Mouse (Mus musculus) hindbrain, embryonic 16.5 days (tissue): Measurements from ENCODE around the gene Nudt17. TPM values are rescaled to one million over a fixed set of nuclear protein-coding genes. Genes with fewer than 3 reads are reported as not detected.

Experiments
- ATAC-seq: fragments of 200-750 bp; cut with Nextera tagmentation; 2 replicates; pipeline ENCODE4 v1.8.0; 2017; ENCODE audit warnings: moderate TSS enrichment, moderate library complexity
- H3K27ac ChIP-seq: fragments of 300-500 bp; sonication (generic); 2 replicates; pipeline ENCODE4 v1.5.1; 2014; ENCODE audit warnings: low read depth, mild to moderate bottlenecking, control low read depth, low read length, moderate library complexity
- H3K27me3 ChIP-seq: fragments of 300-500 bp; sonication (generic); replicated peaks from 2 replicates; pipeline ENCODE4 v1.6.1; 2014; ENCODE audit warnings: low read length; ENCODE audit not compliant: control insufficient read depth, insufficient read depth
- H3K36me3 ChIP-seq: fragments of 300-500 bp; sonication (generic); 2 replicates; pipeline ENCODE4 v1.6.1; 2014; ENCODE audit warnings: mild to moderate bottlenecking, low read length, moderate library complexity, mixed read lengths; ENCODE audit not compliant: control insufficient read depth, insufficient read depth
- H3K4me1 ChIP-seq: fragments of 300-500 bp; sonication (generic); 2 replicates; pipeline ENCODE4 v1.6.1; 2014; ENCODE audit warnings: low read depth, low read length; ENCODE audit not compliant: control insufficient read depth, insufficient read depth
- H3K4me2 ChIP-seq: fragments of 300-500 bp; sonication (generic); 2 replicates; pipeline ENCODE4 v1.6.1; 2014; ENCODE audit warnings: mild to moderate bottlenecking, low read length, control low read depth, moderate library complexity
- H3K4me3 ChIP-seq: fragments of 300-500 bp; sonication (generic); 2 replicates; pipeline ENCODE4 v1.5.1; 2014; ENCODE audit warnings: mild to moderate bottlenecking, low read length, control low read depth, moderate library complexity
- H3K9ac ChIP-seq: fragments of 300-500 bp; sonication (generic); 2 replicates; pipeline ENCODE4 v1.6.1; 2014; ENCODE audit warnings: low read depth, mild to moderate bottlenecking, control low read depth, low read length, moderate library complexity
- H3K9me3 ChIP-seq: fragments of 300-500 bp; sonication (generic); 2 replicates; pipeline ENCODE4 v1.6.1; 2014; ENCODE audit warnings: mild to moderate bottlenecking, low read length, moderate library complexity; ENCODE audit not compliant: control insufficient read depth
- WGBS: fragments of 180-500 bp; shearing (Covaris S2); extraction: QIAGEN DNeasy Blood & Tissue Kit; methylation state at CpG from one replicate; pipeline ENCODE4 v1.1.7; 2014; 5-methylcytosine and 5-hydroxymethylcytosine counted together
- polyA plus RNA-seq: library from polyadenylated mRNA; unstranded; fragments of >200 nt; fragmentation: Nextera tagmentation; extraction: Ambion mirVana; gene quantifications from 2 replicates; pipeline ENCODE4 v1.2.1, GENCODE M21; 2015

Gene Nudt17
- polyA plus RNA-seq, 1 experiment from 2014 or later = 22.4 TPM

DNA sequence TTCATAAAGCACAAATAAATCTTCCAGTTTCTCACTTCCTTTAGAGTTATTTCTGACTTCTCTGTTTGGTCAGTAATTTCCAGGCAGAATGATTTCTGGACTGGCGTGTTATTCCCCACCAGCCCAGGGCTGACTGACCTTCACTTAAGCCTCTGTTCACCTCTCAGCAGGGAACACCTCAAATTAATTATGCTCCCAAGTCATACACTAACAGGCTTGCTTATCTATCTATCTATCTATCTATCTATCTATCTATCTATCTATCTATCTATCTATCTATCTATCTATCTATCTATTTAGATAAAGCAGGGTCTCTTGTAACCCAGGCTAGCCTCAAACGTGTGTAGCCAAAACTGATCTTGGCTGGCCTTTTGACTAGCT lies 312 bp upstream of the Nudt17 start:
- Histone ChIP-seq H3K9me3 (no peaks in the 10 kb centered on the region), H3K27me3 (no peaks in the 10 kb centered on the region), H3K9ac (no peak overlapping the region), H3K36me3 (peaks cover 6% of the 10 kb centered on the region; the same call in 1 of the 2 replicates), H3K27ac (no peak overlapping the region), H3K4me2 (peak overlapping the region; percentile 89), H3K4me3 (no peak overlapping the region; the same call in 1 of the 2 replicates), H3K4me1 (no peaks in the 10 kb centered on the region)
- 45% methylated on average over 2 of the region's 2 CpGs for WGBS
- ATAC-seq = peak; percentile 34; the same call in 1 of the 2 replicates

DNA sequence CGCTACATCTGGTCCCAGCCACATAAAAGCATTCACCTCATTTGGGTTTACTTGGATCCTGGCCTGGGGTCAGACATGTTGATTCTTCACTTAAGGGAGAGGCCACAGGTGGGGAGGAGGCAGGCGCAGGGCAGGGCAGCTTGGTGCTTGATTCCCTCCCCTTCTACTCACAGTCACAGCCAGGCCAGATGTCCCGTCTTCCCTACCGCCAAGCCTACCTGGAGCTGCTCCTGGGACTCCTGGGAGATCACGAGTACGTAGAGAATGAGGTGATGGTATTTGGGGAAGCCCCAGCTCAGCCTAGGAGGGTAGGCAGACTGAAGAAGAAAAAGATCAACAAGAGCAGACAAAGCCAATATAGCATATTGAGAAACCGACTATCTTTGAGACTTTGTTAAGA lies 1.4 kb downstream of the Nudt17 start:
- Histone ChIP-seq H3K36me3 (peaks cover 6% of the 10 kb centered on the region; the same call in 1 of the 2 replicates), H3K9ac (no peak overlapping the region), H3K4me3 (no peak overlapping the region), H3K27ac (no peak overlapping the region), H3K4me2 (no peak overlapping the region), H3K9me3 (no peaks in the 10 kb centered on the region), H3K27me3 (no peaks in the 10 kb centered on the region), H3K4me1 (no peaks in the 10 kb centered on the region)
- ATAC-seq = no peak
- 78% methylated on average over 7 of the region's 7 CpGs for WGBS

DNA sequence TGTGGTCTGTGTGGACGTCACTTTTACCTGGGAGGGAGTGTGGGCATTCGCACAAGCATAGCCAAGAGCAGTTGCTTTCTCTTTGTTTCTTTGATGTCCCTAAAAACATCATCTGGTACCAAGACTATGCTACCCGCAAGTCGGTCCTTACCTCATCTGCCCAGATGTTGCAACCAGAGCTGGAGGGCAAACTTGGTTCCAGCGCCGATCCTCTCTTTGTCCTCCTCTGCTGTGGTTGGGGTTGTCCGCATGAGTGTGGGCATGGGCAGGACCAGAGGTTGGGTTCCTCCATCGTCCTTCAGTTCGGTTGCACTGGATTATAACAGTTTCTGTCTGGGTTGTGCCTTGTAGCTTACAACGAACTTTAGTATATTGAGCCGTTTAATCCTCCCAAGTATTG lies 2.1 kb downstream of the Nudt17 start:
- 91% methylated on average over 11 of the region's 11 CpGs for WGBS
- Histone ChIP-seq H3K4me2 (no peak overlapping the region), H3K4me1 (no peaks in the 10 kb centered on the region), H3K9ac (no peak overlapping the region), H3K9me3 (no peaks in the 10 kb centered on the region), H3K27ac (no peak overlapping the region), H3K4me3 (no peak overlapping the region), H3K36me3 (peaks cover 12% of the 10 kb centered on the region; the same call in 1 of the 2 replicates), H3K27me3 (no peaks in the 10 kb centered on the region)
- ATAC-seq = no peak

DNA sequence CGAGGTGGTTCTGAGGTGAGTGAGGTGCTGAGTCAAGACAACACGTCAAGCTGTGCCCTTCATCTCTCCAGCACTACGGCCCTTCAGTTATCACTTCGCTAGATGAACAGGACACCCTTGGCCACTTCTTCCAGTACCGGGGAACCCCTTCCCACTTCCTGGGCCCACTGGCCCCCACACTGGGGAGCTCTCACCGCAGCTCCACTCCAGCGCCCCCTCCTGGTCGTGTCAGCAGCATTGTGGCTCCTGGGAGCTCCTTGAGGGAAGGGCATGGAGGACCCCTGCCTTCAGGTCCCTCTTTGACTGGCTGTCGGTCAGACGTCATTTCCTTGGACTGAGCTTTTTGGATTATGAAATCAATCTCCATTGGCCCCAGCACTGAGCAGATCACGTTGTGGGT lies 3.6 kb downstream of the Nudt17 start:
- Histone ChIP-seq H3K27me3 (no peaks in the 10 kb centered on the region), H3K36me3 (peaks cover 13% of the 10 kb centered on the region; the same call in 1 of the 2 replicates), H3K4me3 (no peak overlapping the region), H3K27ac (no peak overlapping the region), H3K4me2 (no peak overlapping the region), H3K4me1 (no peaks in the 10 kb centered on the region), H3K9me3 (no peaks in the 10 kb centered on the region), H3K9ac (no peak overlapping the region)
- ATAC-seq = no peak
- 65% methylated on average over 11 of the region's 11 CpGs for WGBS

DNA sequence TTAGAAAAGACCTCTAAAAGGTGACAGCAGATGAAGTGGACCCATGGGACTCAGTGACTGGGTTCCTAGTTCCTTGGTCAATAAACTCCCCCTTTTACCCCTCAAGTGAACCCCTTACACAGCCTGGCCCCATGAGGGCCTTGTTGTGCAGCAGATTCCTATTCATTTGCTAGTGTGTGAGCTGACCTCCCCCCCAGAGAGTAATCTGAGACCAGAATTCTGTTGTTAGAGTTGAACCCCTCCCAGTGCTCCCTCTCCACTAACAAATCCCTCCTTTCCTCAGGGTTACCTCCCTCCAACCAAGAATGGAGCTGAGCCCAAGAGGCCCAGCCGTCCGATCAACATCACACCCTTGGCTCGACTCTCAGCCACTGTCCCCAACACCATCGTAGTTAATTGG lies 7.4 kb downstream of the Nudt17 start:
- Histone ChIP-seq H3K9ac (no peak overlapping the region), H3K4me2 (no peak overlapping the region), H3K9me3 (no peaks in the 10 kb centered on the region), H3K27ac (no peak overlapping the region), H3K36me3 (peaks cover 15% of the 10 kb centered on the region; the same call in 1 of the 2 replicates), H3K27me3 (no peaks in the 10 kb centered on the region), H3K4me3 (no peak overlapping the region), H3K4me1 (peaks cover 10% of the 10 kb centered on the region)
- no peak for ATAC-seq
- 89% methylated on average over 4 of the region's 4 CpGs for WGBS

DNA sequence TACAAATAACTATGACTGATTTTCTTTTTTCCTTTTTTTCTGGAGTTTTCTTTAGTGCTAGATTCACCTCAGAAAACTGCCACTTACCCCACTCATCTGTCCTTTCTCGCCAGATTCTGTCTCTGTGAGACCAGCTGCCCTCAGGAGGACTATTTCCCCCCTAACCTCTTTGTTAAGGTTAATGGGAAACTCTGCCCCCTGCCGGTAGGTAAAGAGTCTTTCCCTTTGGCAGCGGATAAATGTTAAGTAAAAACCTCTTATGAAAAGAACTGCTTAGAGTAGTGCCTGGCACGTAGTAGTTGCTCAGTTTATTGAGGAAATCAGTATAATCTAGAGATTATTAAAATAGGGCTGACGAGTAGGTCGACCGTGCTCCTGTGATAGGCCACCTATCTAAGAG lies 8.0 kb downstream of the Nudt17 start:
- H3K27me3 ChIP-seq = no peaks in the 10 kb centered on the region
- ATAC-seq = no peak
- no peak overlapping the region for H3K27ac ChIP-seq
- peaks cover 12% of the 10 kb centered on the region for H3K4me1 ChIP-seq
- H3K36me3 ChIP-seq = peaks cover 15% of the 10 kb centered on the region; the same call in 1 of the 2 replicates
- H3K9me3 ChIP-seq = no peaks in the 10 kb centered on the region
- no peak overlapping the region for H3K4me2 ChIP-seq
- H3K4me3 ChIP-seq = no peak overlapping the region
- no peak overlapping the region for H3K9ac ChIP-seq
- WGBS = 57% methylated on average over 7 of the region's 7 CpGs

DNA sequence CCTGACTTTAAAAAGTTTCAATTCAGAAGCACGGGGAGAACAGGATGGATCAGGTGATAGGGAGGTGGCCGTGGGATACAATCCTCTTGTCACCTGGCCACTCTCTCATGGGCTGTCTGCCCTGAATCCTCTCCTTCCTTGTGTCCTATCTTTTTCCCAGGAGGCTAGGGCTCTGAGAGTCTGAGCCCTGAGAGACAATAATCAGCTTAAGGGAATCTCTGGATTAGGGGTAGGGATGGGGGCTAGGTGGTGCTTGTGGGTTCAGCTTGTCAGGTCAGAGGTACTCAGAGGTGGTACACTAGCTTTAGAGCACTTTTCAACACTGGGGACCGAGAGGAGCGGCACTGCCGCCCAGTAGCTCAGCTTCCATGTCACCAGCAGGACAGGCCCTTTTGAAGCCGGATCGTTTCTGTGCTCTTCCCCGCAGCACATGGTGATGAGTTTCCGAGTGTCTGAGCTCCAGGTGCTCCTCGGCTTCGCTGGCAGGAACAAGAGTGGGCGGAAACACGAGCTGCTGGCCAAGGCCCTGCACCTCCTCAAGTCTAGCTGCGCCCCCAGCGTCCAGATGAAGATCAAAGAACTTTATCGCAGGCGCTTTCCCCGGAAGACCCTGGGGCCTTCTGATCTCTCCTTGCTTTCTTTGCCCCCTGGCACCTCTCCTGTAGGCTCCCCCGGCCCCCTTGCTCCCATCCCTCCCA lies 9.2 kb downstream of the Nudt17 start:
- no peak overlapping the region for H3K9ac ChIP-seq
- H3K9me3 ChIP-seq = no peaks in the 10 kb centered on the region
- H3K36me3 ChIP-seq = peaks cover 15% of the 10 kb centered on the region; the same call in 1 of the 2 replicates
- no peak for ATAC-seq
- H3K4me3 ChIP-seq = no peak overlapping the region
- no peak overlapping the region for H3K27ac ChIP-seq
- WGBS = 55% methylated on average over 16 of the region's 19 CpGs
- H3K4me2 ChIP-seq = no peak overlapping the region
- no peaks in the 10 kb centered on the region for H3K27me3 ChIP-seq
- H3K4me1 ChIP-seq = peaks cover 12% of the 10 kb centered on the region

DNA sequence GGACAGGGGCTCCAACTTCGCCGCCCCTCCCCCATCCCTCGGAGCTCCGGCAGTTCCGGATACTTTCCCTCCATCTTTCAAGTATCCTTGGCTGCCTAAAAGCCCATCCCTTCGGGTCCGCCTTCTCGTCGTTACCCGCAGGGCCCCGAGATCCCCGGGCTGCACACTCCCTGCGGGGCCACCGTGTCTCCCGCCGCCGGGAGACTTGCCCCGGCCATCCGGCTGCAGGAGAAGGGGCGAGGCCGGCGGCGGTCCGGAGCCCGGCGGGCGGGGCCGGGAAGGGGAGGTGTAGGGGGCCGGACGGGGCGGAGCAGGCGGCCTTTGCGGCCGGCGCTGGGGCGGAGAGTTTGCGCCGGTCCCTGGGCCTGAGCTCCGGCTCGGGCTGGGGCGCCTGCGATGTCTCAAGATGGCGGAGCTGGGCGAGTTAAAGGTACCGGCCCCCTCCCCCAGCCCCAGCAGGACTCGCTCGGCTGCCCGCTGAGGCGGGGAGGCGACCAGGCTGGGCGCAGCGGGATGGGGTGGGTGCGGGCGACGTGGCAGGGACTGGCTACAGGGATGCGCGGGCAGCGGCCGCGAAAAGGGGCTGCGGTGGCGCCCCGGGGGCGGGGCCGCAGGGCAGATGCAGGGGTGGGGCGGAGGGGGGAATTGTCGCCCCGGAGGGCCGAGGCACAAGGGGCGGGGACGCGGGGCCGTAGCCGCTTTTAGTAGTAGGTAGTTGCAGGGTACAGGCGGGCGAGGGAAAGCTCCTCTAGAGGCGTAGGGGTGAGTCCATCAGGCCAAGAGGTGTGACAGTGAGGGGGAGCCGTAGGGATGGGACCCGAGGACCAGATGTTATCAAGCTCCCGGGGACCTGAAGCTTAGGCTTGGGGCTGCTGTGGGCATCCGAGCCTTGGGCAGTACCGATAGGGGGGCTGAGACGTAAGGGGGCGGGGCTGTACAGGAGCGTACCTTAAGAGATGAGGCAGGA lies 11.3 kb downstream of the Nudt17 start:
- Histone ChIP-seq H3K4me2 (peak overlapping the region; percentile 68), H3K4me1 (peaks cover 12% of the 10 kb centered on the region), H3K36me3 (peaks cover 9% of the 10 kb centered on the region; the same call in 1 of the 2 replicates), H3K9ac (peak overlapping the region; percentile 90), H3K4me3 (peak overlapping the region; percentile 56), H3K27me3 (no peaks in the 10 kb centered on the region), H3K9me3 (no peaks in the 10 kb centered on the region), H3K27ac (peak overlapping the region; percentile 90)
- WGBS = under 1% methylated on average over 82 of the region's 85 CpGs
- peak; percentile 93 for ATAC-seq

DNA sequence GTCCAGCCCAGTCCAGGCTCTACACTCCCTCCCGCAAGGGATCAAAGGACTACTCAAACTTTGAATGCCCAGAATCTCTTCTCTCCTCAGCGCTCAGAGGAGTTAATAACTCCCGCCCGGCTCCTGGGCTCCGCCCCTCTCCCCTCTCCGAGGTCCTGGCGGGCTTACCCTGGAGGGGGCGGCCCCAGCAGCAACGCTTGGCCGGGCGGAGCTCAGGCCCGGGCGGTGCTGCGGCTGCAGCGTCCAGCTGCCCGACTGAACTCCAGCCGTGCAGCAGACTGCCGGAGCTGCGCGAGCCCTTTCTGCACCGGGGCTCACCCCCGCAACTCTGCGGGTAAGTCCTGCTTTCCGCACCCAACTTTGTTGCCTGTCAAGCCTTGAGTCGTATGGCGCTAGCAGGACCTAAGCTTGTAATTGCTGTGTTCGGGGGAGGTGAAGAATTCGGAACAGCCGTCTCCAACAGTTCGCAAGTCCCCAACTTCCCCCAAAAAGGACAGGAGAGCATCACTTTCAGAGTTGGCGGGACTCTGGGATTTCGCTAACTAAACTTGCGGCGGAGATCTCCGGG lies 12.1 kb downstream of the Nudt17 start, which contains the start of gene Pias3:
Gene Pias3, plus strand, starts transcription at position 187 of the 568 bp plus-strand sequence.
- Histone ChIP-seq H3K27ac (peak within 1 kb of the TSS; percentile 90), H3K4me2 (peak within 1 kb of the TSS; percentile 68), H3K36me3 (peaks cover 3% of the 10 kb centered on the region; the same call in 1 of the 2 replicates), H3K27me3 (no peaks in the 10 kb centered on the region), H3K4me3 (peak within 1 kb of the TSS; percentile 56), H3K9me3 (no peaks in the 10 kb centered on the region), H3K4me1 (peaks cover 12% of the 10 kb centered on the region), H3K9ac (peak within 1 kb of the TSS; percentile 90)
- ATAC-seq = peak; percentile 73
- 0% methylated on average over 35 of the region's 35 CpGs for WGBS
